Mouse (Mus musculus): ENCODE measurements around the gene Lyrm7.

GRCm38 (mm10) chr11:54805196-54805595 lies 55.5 kb downstream of the Lyrm7 start:
- TF ChIP-seq POLR2A (IDR thresholded peaks at IDR 0.05; ENCODE audit: insufficient read depth, low read depth, low read length) = peak; percentile 20; the same call in 1 of the 2 replicates
- TF ChIP-seq CTCF (IDR thresholded peaks at IDR 0.05) = no peak
- TF ChIP-seq EP300 (IDR thresholded peaks at IDR 0.05; ENCODE audit: insufficient read depth, low read depth, low read length) = 0 out of 2 replicates have a peak, but pooled peaks have one; percentile 39
